Mouse (Mus musculus): ENCODE measurements at regions not wholly inside any gene's neighbourhood (a gene's known extent, or its start where the extent isn't known, plus 50 kb on each side); places are given as distances from the start of the nearest gene placed in this dataset.

DNA sequence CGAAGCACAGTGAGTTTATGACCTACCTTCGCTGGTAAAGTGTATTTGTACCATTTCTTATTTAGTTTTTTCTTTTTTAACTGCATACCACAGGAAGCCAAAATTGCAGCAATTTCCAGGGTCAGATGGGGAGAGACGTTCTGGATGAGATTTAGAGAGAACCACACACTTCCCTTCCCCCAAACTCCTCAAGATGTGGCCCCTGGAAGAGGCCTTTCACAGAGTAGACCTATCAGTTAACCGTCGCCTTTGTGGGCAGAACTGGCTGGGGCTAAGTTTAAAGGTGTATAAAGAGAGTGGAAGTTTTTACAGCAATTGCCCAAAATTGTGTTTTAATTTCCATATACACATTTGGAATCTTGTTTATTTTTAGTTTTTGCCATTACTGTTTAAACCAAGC lies 295.7 kb upstream of the Mef2c start:
- Histone ChIP-seq H3K36me3 (ENCODE audit: insufficient read depth, low read length) (no peaks in the 10 kb centered on the region), H3K4me3 (ENCODE audit: low read depth, low read length) (no peak overlapping the region), H3K27ac (ENCODE audit: low read depth, low read length) (no peak overlapping the region), H3K9me3 (ENCODE audit: low read length) (no peaks in the 10 kb centered on the region), H3K4me1 (ENCODE audit: insufficient read depth, low read length) (no peaks in the 10 kb centered on the region), H3K4me2 (ENCODE audit: low read depth, low read length, poor library complexity, severe bottlenecking) (no peak overlapping the region), H3K9ac (replicated peaks; ENCODE audit: low read length, poor library complexity, severe bottlenecking) (no peak overlapping the region), H3K27me3 (ENCODE audit: insufficient read depth, low read length) (no peaks in the 10 kb centered on the region)
- no peak for DNase-seq (ENCODE audit: low spot score)
- no peak for TF ChIP-seq CTCF (IDR thresholded peaks at IDR 0.05)
- 86% methylated on average over 5 of the region's 5 CpGs for WGBS
- ATAC-seq (ENCODE audit: low FRiP score), result no peak

DNA sequence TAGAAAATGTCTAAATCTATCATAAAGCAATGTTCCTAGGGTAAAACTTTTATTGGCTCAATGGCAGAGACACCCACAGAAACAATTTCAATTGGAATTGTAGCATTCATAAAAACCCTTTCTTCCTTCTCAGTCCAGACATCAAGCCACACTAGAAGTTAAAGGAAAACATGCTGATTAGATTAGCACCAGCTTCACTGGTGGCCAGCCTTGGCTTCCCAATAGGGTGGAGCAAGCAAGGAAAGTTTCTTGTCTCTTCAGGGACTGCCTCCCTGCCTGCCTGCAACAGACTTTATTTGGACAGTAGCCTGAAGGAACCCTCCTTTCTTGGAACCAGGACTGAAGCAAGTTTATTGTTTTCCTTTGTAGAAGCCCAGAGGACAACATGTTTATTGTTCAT lies 289.0 kb upstream of the Mef2c start:
- Histone ChIP-seq H3K9ac (replicated peaks; ENCODE audit: low read length, poor library complexity, severe bottlenecking) (no peak overlapping the region), H3K27ac (ENCODE audit: low read depth, low read length) (no peak overlapping the region), H3K4me2 (ENCODE audit: low read depth, low read length, poor library complexity, severe bottlenecking) (no peak overlapping the region), H3K4me1 (ENCODE audit: insufficient read depth, low read length) (no peaks in the 10 kb centered on the region), H3K9me3 (ENCODE audit: low read length) (no peaks in the 10 kb centered on the region), H3K36me3 (ENCODE audit: insufficient read depth, low read length) (no peaks in the 10 kb centered on the region), H3K27me3 (ENCODE audit: insufficient read depth, low read length) (no peaks in the 10 kb centered on the region), H3K4me3 (ENCODE audit: low read depth, low read length) (no peak overlapping the region)
- TF ChIP-seq CTCF (IDR thresholded peaks at IDR 0.05), result no peak
- DNase-seq (ENCODE audit: low spot score), result no peak
- ATAC-seq (ENCODE audit: low FRiP score), result no peak

DNA sequence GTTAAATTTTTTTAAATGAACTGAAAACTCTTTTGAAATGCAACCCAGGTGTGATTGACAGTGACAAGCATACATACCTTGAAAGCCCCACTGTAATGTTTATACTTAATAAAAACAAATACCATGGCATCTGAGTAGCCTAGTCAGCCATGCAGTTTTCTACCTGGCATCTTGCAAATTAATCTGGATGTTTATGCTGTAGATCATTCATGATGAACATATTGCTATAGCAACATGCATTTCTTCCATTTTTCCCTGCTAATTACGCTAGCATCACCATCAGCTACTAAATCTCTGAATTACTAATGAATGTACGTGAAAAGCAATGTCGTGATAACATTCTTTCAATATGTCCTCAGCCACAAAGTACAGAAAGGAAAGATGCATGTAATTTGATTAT lies 287.4 kb upstream of the Mef2c start:
- DNase-seq (ENCODE audit: low spot score) (no peak), ATAC-seq (ENCODE audit: low FRiP score) (no peak)
- H3K27ac ChIP-seq (ENCODE audit: low read depth, low read length), result no peak overlapping the region
- no peaks in the 10 kb centered on the region for H3K36me3 ChIP-seq (ENCODE audit: insufficient read depth, low read length)
- 70% methylated on average over 3 of the region's 3 CpGs for WGBS
- H3K9ac ChIP-seq (replicated peaks; ENCODE audit: low read length, poor library complexity, severe bottlenecking), result no peak overlapping the region
- H3K4me3 ChIP-seq (ENCODE audit: low read depth, low read length), result no peak overlapping the region
- H3K27me3 ChIP-seq (ENCODE audit: insufficient read depth, low read length), result no peaks in the 10 kb centered on the region
- no peak for TF ChIP-seq CTCF (IDR thresholded peaks at IDR 0.05)
- no peaks in the 10 kb centered on the region for H3K9me3 ChIP-seq (ENCODE audit: low read length)
- H3K4me2 ChIP-seq (ENCODE audit: low read depth, low read length, poor library complexity, severe bottlenecking), result no peak overlapping the region
- no peaks in the 10 kb centered on the region for H3K4me1 ChIP-seq (ENCODE audit: insufficient read depth, low read length)

DNA sequence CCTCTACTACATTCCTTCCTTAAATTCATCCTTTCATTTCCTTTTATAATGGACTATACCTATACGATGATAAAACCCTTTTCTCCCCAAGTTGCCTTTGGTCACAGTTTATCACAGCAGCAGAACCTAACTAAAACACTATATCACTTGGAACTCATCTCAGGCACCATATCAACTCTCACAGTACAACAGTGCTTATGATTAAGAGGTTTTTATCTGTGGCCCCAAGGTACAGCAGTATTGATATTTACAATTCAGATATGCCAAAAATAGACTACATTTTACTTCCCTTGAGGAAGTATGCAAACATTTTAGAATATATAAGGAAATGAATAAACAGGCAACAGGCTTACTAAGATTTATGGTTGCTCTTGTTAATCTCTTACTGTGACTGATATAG lies 251.4 kb upstream of the Mef2c start:
- TF ChIP-seq CTCF (IDR thresholded peaks at IDR 0.05), result no peak
- no peak overlapping the region for H3K4me3 ChIP-seq (ENCODE audit: low read depth, low read length)
- H3K9me3 ChIP-seq (ENCODE audit: low read length), result no peaks in the 10 kb centered on the region
- no peak for ATAC-seq (ENCODE audit: low FRiP score)
- no peak overlapping the region for H3K27ac ChIP-seq (ENCODE audit: low read depth, low read length)
- H3K9ac ChIP-seq (replicated peaks; ENCODE audit: low read length, poor library complexity, severe bottlenecking), result no peak overlapping the region
- no peaks in the 10 kb centered on the region for H3K4me1 ChIP-seq (ENCODE audit: insufficient read depth, low read length)
- H3K27me3 ChIP-seq (ENCODE audit: insufficient read depth, low read length), result no peaks in the 10 kb centered on the region
- WGBS, result 79% methylated on average over 1 of the region's 1 CpGs
- DNase-seq (ENCODE audit: low spot score), result no peak
- H3K4me2 ChIP-seq (ENCODE audit: low read depth, low read length, poor library complexity, severe bottlenecking), result no peak overlapping the region
- no peaks in the 10 kb centered on the region for H3K36me3 ChIP-seq (ENCODE audit: insufficient read depth, low read length)

DNA sequence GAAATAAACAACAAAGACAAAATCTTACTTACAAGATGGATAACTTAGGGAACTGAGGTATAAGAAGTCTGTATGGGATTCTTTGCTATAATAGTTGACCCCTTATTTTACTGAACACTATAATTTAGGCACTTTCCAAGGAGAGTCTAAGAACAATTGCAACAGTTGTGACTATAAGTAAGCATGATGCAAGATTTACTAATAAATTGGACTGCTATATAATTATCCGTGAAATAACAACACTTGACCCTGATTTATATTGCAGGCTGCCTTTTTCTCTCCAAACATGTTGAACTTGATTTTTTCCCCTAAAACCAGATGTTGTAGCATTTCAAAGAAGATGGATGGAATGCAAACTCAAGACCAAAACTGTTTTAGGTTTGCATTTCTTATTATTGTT lies 237.2 kb upstream of the Mef2c start:
- Histone ChIP-seq H3K4me2 (ENCODE audit: low read depth, low read length, poor library complexity, severe bottlenecking) (no peak overlapping the region), H3K36me3 (ENCODE audit: insufficient read depth, low read length) (no peaks in the 10 kb centered on the region), H3K9ac (replicated peaks; ENCODE audit: low read length, poor library complexity, severe bottlenecking) (no peak overlapping the region), H3K9me3 (ENCODE audit: low read length) (no peaks in the 10 kb centered on the region), H3K27ac (ENCODE audit: low read depth, low read length) (no peak overlapping the region), H3K27me3 (ENCODE audit: insufficient read depth, low read length) (no peaks in the 10 kb centered on the region), H3K4me1 (ENCODE audit: insufficient read depth, low read length) (no peaks in the 10 kb centered on the region), H3K4me3 (ENCODE audit: low read depth, low read length) (no peak overlapping the region)
- no peak for DNase-seq (ENCODE audit: low spot score)
- ATAC-seq (ENCODE audit: low FRiP score), result no peak
- TF ChIP-seq CTCF (IDR thresholded peaks at IDR 0.05), result no peak
- 91% methylated on average over 1 of the region's 1 CpGs for WGBS

DNA sequence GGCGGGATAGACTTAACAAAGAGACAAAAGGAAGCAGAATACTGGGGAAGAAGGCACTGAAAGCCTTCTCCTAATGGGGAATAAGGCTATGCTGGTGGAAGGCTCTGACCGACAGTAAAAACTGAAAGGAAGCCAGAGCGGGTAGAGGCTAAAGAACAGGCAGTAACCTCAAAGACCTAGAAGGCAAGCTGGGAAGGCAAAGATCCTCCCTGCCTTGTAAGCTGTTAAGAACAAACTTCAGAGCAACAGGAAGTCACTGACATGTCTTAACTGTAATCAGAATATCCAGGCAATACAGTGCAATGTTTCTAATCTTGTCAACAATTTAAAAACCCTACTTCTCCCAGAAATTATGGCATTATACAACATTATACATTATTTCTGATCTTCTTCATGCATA lies 235.2 kb upstream of the Mef2c start:
- Histone ChIP-seq H3K27ac (ENCODE audit: low read depth, low read length) (no peak overlapping the region), H3K27me3 (ENCODE audit: insufficient read depth, low read length) (no peaks in the 10 kb centered on the region), H3K4me2 (ENCODE audit: low read depth, low read length, poor library complexity, severe bottlenecking) (no peak overlapping the region), H3K9ac (replicated peaks; ENCODE audit: low read length, poor library complexity, severe bottlenecking) (no peak overlapping the region), H3K4me3 (ENCODE audit: low read depth, low read length) (no peak overlapping the region), H3K4me1 (ENCODE audit: insufficient read depth, low read length) (no peaks in the 10 kb centered on the region), H3K9me3 (ENCODE audit: low read length) (no peaks in the 10 kb centered on the region), H3K36me3 (ENCODE audit: insufficient read depth, low read length) (no peaks in the 10 kb centered on the region)
- no peak for DNase-seq (ENCODE audit: low spot score)
- ATAC-seq (ENCODE audit: low FRiP score), result no peak
- 88% methylated on average over 3 of the region's 3 CpGs for WGBS
- no peak for TF ChIP-seq CTCF (IDR thresholded peaks at IDR 0.05)

DNA sequence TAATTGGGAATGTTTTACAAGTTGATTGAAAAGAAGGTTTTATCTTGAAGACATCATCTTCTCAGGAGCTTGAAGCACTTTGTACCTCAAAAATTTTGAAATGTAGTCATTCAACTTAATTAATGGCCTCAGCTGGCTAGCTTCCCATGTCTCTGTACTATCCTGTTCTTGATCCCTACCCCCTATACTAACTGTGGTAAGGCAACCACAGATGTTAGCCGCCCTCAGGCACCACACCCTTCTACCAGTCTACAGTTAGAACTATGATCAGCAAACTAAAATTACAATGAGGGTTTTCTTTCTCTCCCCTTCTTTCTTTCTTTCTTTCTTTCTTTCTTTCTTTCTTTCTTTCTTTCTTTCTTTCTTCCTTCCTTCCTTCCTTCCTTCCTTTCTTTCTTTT lies 225.1 kb upstream of the Mef2c start:
- no peaks in the 10 kb centered on the region for H3K4me1 ChIP-seq (ENCODE audit: insufficient read depth, low read length)
- no peak for ATAC-seq (ENCODE audit: low FRiP score)
- WGBS, result 91% methylated on average over 1 of the region's 1 CpGs
- H3K27me3 ChIP-seq (ENCODE audit: insufficient read depth, low read length), result no peaks in the 10 kb centered on the region
- H3K36me3 ChIP-seq (ENCODE audit: insufficient read depth, low read length), result no peaks in the 10 kb centered on the region
- no peak overlapping the region for H3K4me2 ChIP-seq (ENCODE audit: low read depth, low read length, poor library complexity, severe bottlenecking)
- no peak overlapping the region for H3K27ac ChIP-seq (ENCODE audit: low read depth, low read length)
- H3K4me3 ChIP-seq (ENCODE audit: low read depth, low read length), result no peak overlapping the region
- no peak for TF ChIP-seq CTCF (IDR thresholded peaks at IDR 0.05)
- no peaks in the 10 kb centered on the region for H3K9me3 ChIP-seq (ENCODE audit: low read length)
- DNase-seq (ENCODE audit: low spot score), result no peak
- no peak overlapping the region for H3K9ac ChIP-seq (replicated peaks; ENCODE audit: low read length, poor library complexity, severe bottlenecking)

Data from midbrain, postnatal 0 days (tissue).